Mouse (Mus musculus) hindbrain, embryonic 11.5 days (tissue): ENCODE data around the gene Enpp3. TPM values are rescaled to one million over a fixed set of nuclear protein-coding genes. Genes with fewer than 3 reads are reported as not detected.

Experiments used
- ATAC-seq: fragments of 200-750 bp; cut with Nextera tagmentation; 2 replicates; pipeline ENCODE4 v1.8.0; 2017; ENCODE audit warnings: mild to moderate bottlenecking, moderate TSS enrichment, moderate library complexity; ENCODE audit not compliant: low FRiP score
- DNase-seq: peaks from one replicate; pipeline ENCODE4 v3.0.0-alpha.2; 2015; ENCODE audit warnings: low spot score
- H3K27ac ChIP-seq: fragments of 300-500 bp; sonication (generic); 2 replicates; pipeline ENCODE4 v1.5.1; 2014; ENCODE audit warnings: mild to moderate bottlenecking, low read depth, low read length
- H3K27me3 ChIP-seq: fragments of 300-500 bp; sonication (generic); 2 replicates; pipeline ENCODE4 v1.6.1; 2014; ENCODE audit warnings: mild to moderate bottlenecking, low read length, moderate library complexity, mixed read lengths; ENCODE audit not compliant: control insufficient read depth, insufficient read depth
- H3K36me3 ChIP-seq: fragments of 300-500 bp; sonication (generic); 2 replicates; pipeline ENCODE4 v1.6.1; 2014; ENCODE audit warnings: mild to moderate bottlenecking, low read length, moderate library complexity, mixed read lengths; ENCODE audit not compliant: control insufficient read depth, insufficient read depth
- H3K4me1 ChIP-seq: fragments of 300-500 bp; sonication (generic); replicated peaks from 2 replicates; pipeline ENCODE4 v1.6.1; 2014; ENCODE audit warnings: low read length, mixed read lengths; ENCODE audit not compliant: control insufficient read depth, insufficient read depth
- H3K4me2 ChIP-seq: fragments of 300-500 bp; sonication (generic); replicated peaks from 2 replicates; pipeline ENCODE4 v1.6.1; 2014; ENCODE audit warnings: mild to moderate bottlenecking, low read depth, low read length
- H3K4me3 ChIP-seq: fragments of 300-500 bp; sonication (generic); 2 replicates; pipeline ENCODE4 v1.5.1; 2014; ENCODE audit warnings: low read depth, low read length
- H3K9ac ChIP-seq: fragments of 300-500 bp; sonication (generic); 2 replicates; pipeline ENCODE4 v1.6.1; 2014; ENCODE audit warnings: low read depth, low read length
- H3K9me3 ChIP-seq: fragments of 300-500 bp; sonication (generic); 2 replicates; pipeline ENCODE4 v1.6.1; 2016; ENCODE audit warnings: low read length; ENCODE audit not compliant: control insufficient read depth
- WGBS: fragments of 180-500 bp; shearing (Covaris S2); extraction: QIAGEN DNeasy Blood & Tissue Kit; methylation state at CpG from one replicate; pipeline ENCODE4 v1.1.7; 2014; 5-methylcytosine and 5-hydroxymethylcytosine counted together
- polyA plus RNA-seq: library from polyadenylated mRNA; unstranded; fragments of >200 nt; fragmentation: Nextera tagmentation; extraction: Ambion mirVana; gene quantifications from 2 replicates; pipeline ENCODE4 v1.2.1, GENCODE M21; 2014

Enpp3 gene
- polyA plus RNA-seq: 4.9 and 5.7 TPM in 2 replicates

GRCm38 (mm10) chr10:24842676-24843075 is at the start of gene Enpp3:
Enpp3 (minus strand) TSS chr10:24842823.
- Histone ChIP-seq H3K4me1 (no peaks in the 10 kb centered on the region), H3K27me3 (no peaks in the 10 kb centered on the region), H3K9ac (no peak within 1 kb of the TSS), H3K36me3 (no peaks in the 10 kb centered on the region), H3K27ac (no peak within 1 kb of the TSS), H3K4me3 (no peak within 1 kb of the TSS), H3K4me2 (no peak within 1 kb of the TSS), H3K9me3 (no peaks in the 10 kb centered on the region)
- WGBS: 96% methylated on average over 1 of the region's 1 CpGs
- no peak for DNase-seq
- ATAC-seq: no peak

GRCm38 (mm10) chr10:24888343-24888742 is 45.7 kb upstream of the Enpp3 start:
- no peak overlapping the region for H3K27ac ChIP-seq
- no peak for DNase-seq
- H3K4me3 ChIP-seq: no peak overlapping the region
- no peaks in the 10 kb centered on the region for H3K27me3 ChIP-seq
- no peaks in the 10 kb centered on the region for H3K4me1 ChIP-seq
- H3K9me3 ChIP-seq: no peaks in the 10 kb centered on the region
- H3K36me3 ChIP-seq: peaks cover 3% of the 10 kb centered on the region; the same call in 1 of the 2 replicates
- whole genome bisulfite sequencing: 97% methylated on average over 7 of the region's 7 CpGs
- no peak overlapping the region for H3K4me2 ChIP-seq
- no peak overlapping the region for H3K9ac ChIP-seq
- ATAC-seq: no peak

- DNase-seq: peak; percentile 56
Observed at GRCm38 (mm10) chr10:24886008-24886407, 43.4 kb upstream of the Enpp3 start.

GRCm38 (mm10) chr10:24873624-24874023 is 31.0 kb upstream of the Enpp3 start:
- H3K9ac ChIP-seq: no peak overlapping the region
- peaks cover 4% of the 10 kb centered on the region; the same call in 1 of the 2 replicates for H3K36me3 ChIP-seq
- DNase-seq: no peak
- H3K4me2 ChIP-seq: no peak overlapping the region
- H3K4me3 ChIP-seq: no peak overlapping the region
- H3K4me1 ChIP-seq: no peaks in the 10 kb centered on the region
- H3K27ac ChIP-seq: no peak overlapping the region
- 81% methylated on average over 4 of the region's 4 CpGs for WGBS
- ATAC-seq: no peak
- no peaks in the 10 kb centered on the region for H3K27me3 ChIP-seq
- no peaks in the 10 kb centered on the region for H3K9me3 ChIP-seq

More at GRCm38 (mm10) chr10:24886008-24886407, 43.4 kb upstream of the Enpp3 start:
- Histone ChIP-seq H3K4me2 (no peak overlapping the region), H3K9me3 (no peaks in the 10 kb centered on the region), H3K4me3 (no peak overlapping the region), H3K27me3 (no peaks in the 10 kb centered on the region), H3K4me1 (no peaks in the 10 kb centered on the region), H3K9ac (no peak overlapping the region), H3K36me3 (peaks cover 3% of the 10 kb centered on the region; the same call in 1 of the 2 replicates), H3K27ac (no peak overlapping the region)
- WGBS: 79% methylated on average over 9 of the region's 9 CpGs
- no peak for ATAC-seq

GRCm38 (mm10) chr10:24869760-24870290 is 27.2 kb upstream of the Enpp3 start, which contains the start of gene Med23:
Med23 (plus strand) TSS chr10:24869986.
- 0 out of 2 replicates have a peak within 1 kb of the TSS, but pooled peaks have one; percentile 13 for H3K27ac ChIP-seq
- WGBS: under 1% methylated on average over 36 of the region's 36 CpGs
- peak; percentile 97 for DNase-seq

GRCm38 (mm10) chr10:24864434-24864833 is 21.8 kb upstream of the Enpp3 start:
- 75% methylated on average over 6 of the region's 6 CpGs for WGBS
- no peaks in the 10 kb centered on the region for H3K4me1 ChIP-seq
- H3K4me2 ChIP-seq: no peak overlapping the region
- H3K27me3 ChIP-seq: no peaks in the 10 kb centered on the region
- H3K27ac ChIP-seq: no peak overlapping the region
- no peak for DNase-seq
- no peak overlapping the region for H3K9ac ChIP-seq
- ATAC-seq: no peak
- H3K4me3 ChIP-seq: no peak overlapping the region
- H3K36me3 ChIP-seq: no peaks in the 10 kb centered on the region
- no peaks in the 10 kb centered on the region for H3K9me3 ChIP-seq

More at GRCm38 (mm10) chr10:24869760-24870290, 27.2 kb upstream of the Enpp3 start, which contains the start of gene Med23:
- ATAC-seq: peak; percentile 100
- Histone ChIP-seq H3K9ac (peak within 1 kb of the TSS; percentile 87), H3K4me1 (no peaks in the 10 kb centered on the region), H3K27me3 (no peaks in the 10 kb centered on the region), H3K4me2 (peak within 1 kb of the TSS; percentile 36), H3K36me3 (peaks cover 3% of the 10 kb centered on the region; the same call in 1 of the 2 replicates), H3K4me3 (peak within 1 kb of the TSS; percentile 95), H3K9me3 (no peaks in the 10 kb centered on the region)

- Histone ChIP-seq H3K27me3 (no peaks in the 10 kb centered on the region), H3K4me2 (no peak overlapping the region), H3K9me3 (no peaks in the 10 kb centered on the region), H3K4me3 (no peak overlapping the region), H3K27ac (no peak overlapping the region), H3K4me1 (no peaks in the 10 kb centered on the region), H3K9ac (no peak overlapping the region), H3K36me3 (no peaks in the 10 kb centered on the region)
- ATAC-seq: no peak
- WGBS: 80% methylated on average over 2 of the region's 2 CpGs
- DNase-seq: no peak
Observed at GRCm38 (mm10) chr10:24863146-24863545, 20.5 kb upstream of the Enpp3 start.

GRCm38 (mm10) chr10:24841998-24842397 is 625 bp downstream of the Enpp3 start:
- no peaks in the 10 kb centered on the region for H3K36me3 ChIP-seq
- no peak overlapping the region for H3K4me3 ChIP-seq
- H3K4me2 ChIP-seq: no peak overlapping the region
- H3K27ac ChIP-seq: no peak overlapping the region
- no peak for DNase-seq
- no peak for ATAC-seq
- H3K9me3 ChIP-seq: no peaks in the 10 kb centered on the region
- WGBS: 47% methylated on average over 2 of the region's 2 CpGs
- no peaks in the 10 kb centered on the region for H3K4me1 ChIP-seq
- no peak overlapping the region for H3K9ac ChIP-seq
- no peaks in the 10 kb centered on the region for H3K27me3 ChIP-seq

GRCm38 (mm10) chr10:24840795-24841194 is 1.8 kb downstream of the Enpp3 start:
- no peaks in the 10 kb centered on the region for H3K4me1 ChIP-seq
- no peak overlapping the region for H3K27ac ChIP-seq
- WGBS: 91% methylated on average over 4 of the region's 4 CpGs
- no peak overlapping the region for H3K4me2 ChIP-seq
- H3K4me3 ChIP-seq: no peak overlapping the region
- no peaks in the 10 kb centered on the region for H3K9me3 ChIP-seq
- H3K27me3 ChIP-seq: no peaks in the 10 kb centered on the region
- no peaks in the 10 kb centered on the region for H3K36me3 ChIP-seq
- no peak overlapping the region for H3K9ac ChIP-seq
- ATAC-seq (no peak), DNase-seq (no peak)
